Mouse (Mus musculus) ovary, postnatal 14 days (tissue): ENCODE results near the gene Nacc1.

Source experiments
- DNase-seq: peaks from one replicate; pipeline ENCODE4 v3.0.0; 2022; ENCODE audit warnings: low spot score

The Nacc1 gene

GRCm38 (mm10) chr8:84663483-84664327 is 24.0 kb downstream of the Nacc1 start:
- DNase-seq, result peak; percentile 95

- peak; percentile 96 for DNase-seq
Observed at GRCm38 (mm10) chr8:84662581-84663065, 25.0 kb downstream of the Nacc1 start, which contains the start of gene Ier2. Gene Ier2, minus strand, starts transcription at chr8:84662852.

GRCm38 (mm10) chr8:84661961-84662571 is 25.6 kb downstream of the Nacc1 start:
- DNase-seq, result no peak

- peak; percentile 76 for DNase-seq
Observed at GRCm38 (mm10) chr8:84661458-84661871, 26.2 kb downstream of the Nacc1 start.

GRCm38 (mm10) chr8:84660819-84661457 is 26.7 kb downstream of the Nacc1 start:
- peak; percentile 48 for DNase-seq

GRCm38 (mm10) chr8:84659936-84660818 is 27.5 kb downstream of the Nacc1 start:
- DNase-seq, result peak; percentile 43

GRCm38 (mm10) chr8:84658951-84659350 is 28.7 kb downstream of the Nacc1 start:
- no peak for DNase-seq

GRCm38 (mm10) chr8:84657680-84658079 is 30.0 kb downstream of the Nacc1 start:
- DNase-seq, result no peak

- no peak for DNase-seq
Observed at GRCm38 (mm10) chr8:84657203-84657602, 30.5 kb downstream of the Nacc1 start.

- peak; percentile 50 for DNase-seq
Observed at GRCm38 (mm10) chr8:84656641-84657126, 31.0 kb downstream of the Nacc1 start.

GRCm38 (mm10) chr8:84656191-84656525 is 31.5 kb downstream of the Nacc1 start:
- DNase-seq, result no peak

GRCm38 (mm10) chr8:84655336-84656190 is 32.1 kb downstream of the Nacc1 start:
- DNase-seq, result no peak

GRCm38 (mm10) chr8:84654597-84654996 is 33.1 kb downstream of the Nacc1 start:
- no peak for DNase-seq

- no peak for DNase-seq
Observed at GRCm38 (mm10) chr8:84653092-84653631, 34.5 kb downstream of the Nacc1 start.

GRCm38 (mm10) chr8:84650213-84650612 is 37.4 kb downstream of the Nacc1 start:
- no peak for DNase-seq

GRCm38 (mm10) chr8:84647461-84647901 is 40.2 kb downstream of the Nacc1 start:
- no peak for DNase-seq

GRCm38 (mm10) chr8:84646800-84647199 is 40.9 kb downstream of the Nacc1 start:
- DNase-seq, result no peak

- DNase-seq, result no peak
Observed at GRCm38 (mm10) chr8:84643019-84643418, 44.6 kb downstream of the Nacc1 start.

- DNase-seq, result no peak
Observed at GRCm38 (mm10) chr8:84641578-84642361, 45.9 kb downstream of the Nacc1 start.
